Mouse (Mus musculus): ENCODE measurements around the gene Iqsec1. TPM values are rescaled to one million over a fixed set of nuclear protein-coding genes. Genes with fewer than 3 reads are reported as not detected.
A peak's percentile ranks its signal among the peaks of the same experiment; 100 is the strongest.

Iqsec1 gene
- total and polyA plus RNA-seq, 3 experiments, result 17.0 to 90.4 (median 83.5) TPM

GRCm38 (mm10) chr6:90688003-90688402 lies 300.5 kb downstream of the Iqsec1 start:
- H3K27me3 ChIP-seq (replicated peaks), result no peaks in the 10 kb centered on the region
- no peak for DNase-seq (ENCODE audit: extremely low read depth)
- H3K4me3 ChIP-seq (replicated peaks in 1 of 3; ENCODE audit: low read depth in 2 of 3, low read length in 2 of 3, poor library complexity in 1 of 3), result no peak overlapping the region
- H3K9ac ChIP-seq (ENCODE audit: insufficient read depth, low read depth), result no peak overlapping the region
- H3K9me3 ChIP-seq (replicated peaks; ENCODE audit: low read length), result no peaks in the 10 kb centered on the region
- H3K36me3 ChIP-seq (replicated peaks in 1 of 2; ENCODE audit: control insufficient read depth in 1 of 2, insufficient read depth in 1 of 2, low read length in 1 of 2), result peaks cover 83 to 99% of the 10 kb centered on the region in 2 experiments
- no peak overlapping the region for H3K4me2 ChIP-seq (ENCODE audit: insufficient read depth, low read depth, poor library complexity, severe bottlenecking)
- H3K79me2 ChIP-seq (replicated peaks; ENCODE audit: control insufficient read depth, extremely low read depth, insufficient read depth, poor library complexity, severe bottlenecking), result peaks cover 32% of the 10 kb centered on the region
- dilution Hi-C loops (cut with MboI; ENCODE audit: extremely low pct_ligation_motif_present, extremely low pct_unique_long_range_greater_than_20kb, low sequenced_read_pairs) (no loop called here), in situ Hi-C loops (cut with MboI; ENCODE audit: low pct_ligation_motif_present, low pct_unique_long_range_greater_than_20kb, low sequenced_read_pairs) (no loop called here)
- TF ChIP-seq ELF1 (IDR thresholded peaks at IDR 0.05; ENCODE audit: low read depth, low read length) (no peak), BHLHE40 (IDR thresholded peaks at IDR 0.05; ENCODE audit: low read depth, low read length) (no peak), EP300 (IDR thresholded peaks at IDR 0.05; ENCODE audit: low read length) (no peak), ZKSCAN1 (IDR thresholded peaks at IDR 0.05; ENCODE audit: borderline replicate concordance, low read depth, low read length) (no peak), POLR2AphosphoS2 (IDR thresholded peaks at IDR 0.05; ENCODE audit: low read depth, low read length) (no peak), E2F4 (IDR thresholded peaks at IDR 0.05; ENCODE audit: insufficient replicate concordance, low read depth, low read length) (no peak)
- peak overlapping the region; percentile 10; the same call in 1 of the 2 replicates for H3K27ac ChIP-seq (ENCODE audit: insufficient read depth, low read depth)
- H3K4me1 ChIP-seq (ENCODE audit: control insufficient read depth in 1 of 2, insufficient read depth in 2 of 2), result peaks cover 29 to 78% of the 10 kb centered on the region in 2 experiments

GRCm38 (mm10) chr6:90686812-90687211 lies 301.7 kb downstream of the Iqsec1 start:
- no peaks in the 10 kb centered on the region for H3K27me3 ChIP-seq (replicated peaks)
- peaks cover 29 to 75% of the 10 kb centered on the region in 2 experiments for H3K4me1 ChIP-seq (ENCODE audit: control insufficient read depth in 1 of 2, insufficient read depth in 2 of 2)
- H3K9me3 ChIP-seq (replicated peaks; ENCODE audit: low read length), result no peaks in the 10 kb centered on the region
- no peak overlapping the region for H3K27ac ChIP-seq (ENCODE audit: insufficient read depth, low read depth)
- H3K4me2 ChIP-seq (ENCODE audit: insufficient read depth, low read depth, poor library complexity, severe bottlenecking), result no peak overlapping the region
- TF ChIP-seq KAT2A (IDR thresholded peaks at IDR 0.05; ENCODE audit: insufficient replicate concordance, low read length) (no peak), BHLHE40 (IDR thresholded peaks at IDR 0.05; ENCODE audit: low read depth, low read length) (no peak), MAX (IDR thresholded peaks at IDR 0.05; ENCODE audit: low read length) (no peak), TCF12 (IDR thresholded peaks at IDR 0.05; ENCODE audit: low read depth, low read length) (no peak), RCOR1 (conservative IDR thresholded peaks at IDR 0.05; ENCODE audit: low read depth, low read length) (no peak), MEF2A (IDR thresholded peaks at IDR 0.05; ENCODE audit: borderline replicate concordance, low read depth, low read length) (no peak), PAX5 (IDR thresholded peaks at IDR 0.05; ENCODE audit: low read length) (no peak), USF1 (IDR thresholded peaks at IDR 0.05; ENCODE audit: low read depth, low read length) (no peak), ZMIZ1 (IDR thresholded peaks at IDR 0.05; ENCODE audit: low read depth, low read length) (no peak), POLR2A (IDR thresholded peaks at IDR 0.05; ENCODE audit: low read depth, low read length) (no peak), SIN3A (IDR thresholded peaks at IDR 0.05; ENCODE audit: low read length) (no peak), MAZ (IDR thresholded peaks at IDR 0.05; ENCODE audit: low read depth, low read length) (no peak), GABPA (IDR thresholded peaks at IDR 0.05; ENCODE audit: insufficient replicate concordance, low read depth, low read length) (no peak), UBTF (IDR thresholded peaks at IDR 0.05; ENCODE audit: low read depth, low read length) (no peak), ZNF384 (IDR thresholded peaks at IDR 0.05; ENCODE audit: low read depth, low read length) (no peak), EP300 (IDR thresholded peaks at IDR 0.05; ENCODE audit: low read length) (no peak), CHD1 (IDR thresholded peaks at IDR 0.05; ENCODE audit: low read depth, low read length) (no peak)
- in situ Hi-C loops (cut with MboI; ENCODE audit: low pct_ligation_motif_present, low pct_unique_long_range_greater_than_20kb, low sequenced_read_pairs), result no loop called here
- H3K79me2 ChIP-seq (replicated peaks; ENCODE audit: control insufficient read depth, extremely low read depth, insufficient read depth, poor library complexity, severe bottlenecking), result peaks cover 32% of the 10 kb centered on the region
- no peak for DNase-seq (ENCODE audit: extremely low read depth)
- dilution Hi-C loops (cut with MboI; ENCODE audit: extremely low pct_ligation_motif_present, extremely low pct_unique_long_range_greater_than_20kb, low sequenced_read_pairs), result no loop called here
- H3K9ac ChIP-seq (ENCODE audit: insufficient read depth, low read depth), result no peak overlapping the region
- H3K4me3 ChIP-seq (replicated peaks in 1 of 3; ENCODE audit: low read depth in 2 of 3, low read length in 2 of 3, poor library complexity in 1 of 3), result no peak overlapping the region
- H3K36me3 ChIP-seq (replicated peaks in 1 of 2; ENCODE audit: control insufficient read depth in 1 of 2, insufficient read depth in 1 of 2, low read length in 1 of 2), result peaks cover 81 to 99% of the 10 kb centered on the region in 2 experiments
